Mouse (Mus musculus): ENCODE measurements around the gene Cldn4.
"Not testable (repeated sequence)": the region's sequence is repeated elsewhere in the genome, so short reads cannot be mapped to it uniquely, and the experiment has no call there.

Gene Cldn4

GRCm38 (mm10) chr5:134946857-134947255 is at the start of gene Cldn4:
TSS of gene Cldn4 (minus strand) at chr5:134946934.
- peak; percentile 37 for DNase-seq

DNA sequence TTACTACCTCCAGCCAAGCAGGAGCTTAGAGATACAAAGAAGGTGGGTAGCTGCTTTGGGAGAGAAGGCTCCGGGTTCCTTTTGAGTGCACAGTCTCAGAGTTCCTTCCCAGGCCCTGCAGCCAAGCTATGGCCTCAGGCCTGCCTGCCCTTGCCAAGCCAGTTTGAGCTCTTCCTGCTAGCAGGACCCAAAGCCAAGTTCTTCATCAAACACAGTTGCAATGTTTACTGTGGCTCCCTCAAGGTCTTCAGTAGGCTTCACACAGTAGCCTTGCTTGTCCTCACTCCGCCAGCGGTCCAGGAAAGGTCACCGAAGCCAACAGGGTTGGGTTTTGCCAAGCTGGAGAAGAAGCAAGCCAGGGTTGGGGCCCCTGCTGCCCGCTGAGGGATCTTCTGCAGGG is 45.8 kb upstream of the Cldn4 start:
- DNase-seq: no peak

GRCm38 (mm10) chr5:134989741-134990140 is 43.0 kb upstream of the Cldn4 start:
- no peak for DNase-seq

- no peak for DNase-seq
These were observed 42.4 kb upstream of the Cldn4 start for GRCm38 (mm10) chr5:134989166-134989565.

DNA sequence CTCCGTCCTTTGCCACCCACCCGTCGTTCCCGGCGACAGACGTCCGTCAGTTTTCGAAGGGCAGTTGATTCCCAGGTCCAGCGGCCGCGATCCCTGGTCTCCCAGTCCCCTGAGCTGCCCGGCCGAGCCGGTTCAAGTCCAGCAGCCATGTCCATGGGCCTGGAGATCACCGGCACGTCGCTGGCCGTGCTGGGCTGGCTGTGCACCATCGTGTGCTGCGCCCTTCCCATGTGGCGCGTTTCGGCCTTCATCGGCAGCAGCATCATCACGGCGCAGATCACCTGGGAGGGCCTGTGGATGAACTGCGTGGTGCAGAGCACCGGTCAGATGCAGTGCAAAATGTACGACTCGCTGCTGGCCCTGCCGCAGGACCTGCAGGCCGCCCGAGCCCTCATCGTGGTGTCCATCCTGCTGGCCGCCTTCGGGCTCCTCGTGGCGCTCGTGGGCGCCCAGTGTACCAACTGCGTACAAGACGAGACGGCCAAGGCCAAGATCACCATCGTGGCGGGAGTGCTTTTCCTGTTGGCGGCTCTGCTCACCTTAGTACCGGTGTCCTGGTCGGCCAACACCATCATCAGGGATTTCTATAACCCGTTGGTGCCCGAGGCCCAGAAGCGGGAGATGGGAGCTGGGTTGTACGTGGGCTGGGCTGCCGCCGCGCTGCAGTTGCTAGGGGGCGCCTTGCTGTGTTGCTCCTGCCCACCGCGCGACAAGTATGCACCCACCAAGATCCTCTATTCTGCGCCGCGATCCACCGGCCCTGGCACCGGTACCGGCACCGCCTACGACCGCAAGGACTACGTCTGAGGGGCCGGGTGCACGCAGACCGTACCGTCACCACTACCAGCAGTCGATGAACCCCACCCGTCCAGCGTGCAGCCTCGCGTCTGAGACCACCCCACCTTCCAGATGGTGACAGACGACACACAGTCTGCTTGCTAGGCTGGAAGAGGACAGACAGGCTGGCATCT is 39.8 kb upstream of the Cldn4 start:
- DNase-seq: no peak

GRCm38 (mm10) chr5:134985633-134986297 is 39.0 kb upstream of the Cldn4 start, which contains the start of gene Cldn3:
TSS of gene Cldn3 (plus strand) at chr5:134986214.
- peak; percentile 82 for DNase-seq

DNA sequence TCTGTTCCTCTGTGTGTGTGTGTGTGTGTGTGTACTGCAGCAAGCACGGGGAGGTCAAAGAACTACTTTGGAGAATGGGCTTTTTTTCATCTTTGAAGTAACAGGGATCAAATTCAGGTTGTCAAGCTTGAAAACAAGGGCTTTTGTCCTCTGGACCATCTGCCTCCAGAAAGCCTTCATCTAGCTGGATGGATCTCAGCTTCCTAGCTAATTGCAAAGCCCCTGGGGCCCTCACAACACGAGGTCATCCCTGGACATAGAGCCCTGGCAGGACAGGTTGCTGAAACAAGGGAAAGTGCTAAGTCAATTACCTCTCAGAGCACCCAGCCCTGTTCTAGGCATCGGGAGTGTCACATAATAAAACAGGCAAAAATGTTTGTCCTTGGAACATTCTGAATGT is 37.0 kb upstream of the Cldn4 start:
- DNase-seq: no peak

DNA sequence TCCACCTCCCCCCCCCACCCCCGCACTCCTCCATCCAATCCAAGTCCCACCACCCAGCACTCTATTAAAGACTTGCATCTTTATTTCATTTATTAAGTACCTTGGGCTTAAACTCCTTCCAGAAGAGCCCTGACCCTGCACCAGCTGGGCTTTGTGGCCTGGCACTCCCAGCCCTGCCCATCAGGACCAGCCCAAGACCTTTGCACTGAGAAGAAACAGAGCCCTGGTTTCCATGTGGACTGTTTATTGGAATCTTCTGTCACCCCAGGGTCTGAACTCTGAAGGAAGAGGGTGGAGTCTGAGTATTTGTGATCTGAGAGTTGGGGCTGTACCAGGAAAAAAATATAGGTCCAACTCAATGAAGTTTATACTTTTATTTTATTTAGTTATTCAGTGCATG is 36.4 kb upstream of the Cldn4 start:
- DNase-seq: no peak

- peak; percentile 38 for DNase-seq
These were observed 34.4 kb upstream of the Cldn4 start for GRCm38 (mm10) chr5:134981149-134981548.

- DNase-seq: no peak
These were observed 31.1 kb upstream of the Cldn4 start for GRCm38 (mm10) chr5:134977837-134978236.

- no peak for DNase-seq
These were observed 30.0 kb upstream of the Cldn4 start for GRCm38 (mm10) chr5:134976577-134977250.

- no peak for DNase-seq
These were observed 29.4 kb upstream of the Cldn4 start for GRCm38 (mm10) chr5:134976164-134976563.

- DNase-seq: no peak
These were observed 28.2 kb upstream of the Cldn4 start for GRCm38 (mm10) chr5:134974921-134975320.

DNA sequence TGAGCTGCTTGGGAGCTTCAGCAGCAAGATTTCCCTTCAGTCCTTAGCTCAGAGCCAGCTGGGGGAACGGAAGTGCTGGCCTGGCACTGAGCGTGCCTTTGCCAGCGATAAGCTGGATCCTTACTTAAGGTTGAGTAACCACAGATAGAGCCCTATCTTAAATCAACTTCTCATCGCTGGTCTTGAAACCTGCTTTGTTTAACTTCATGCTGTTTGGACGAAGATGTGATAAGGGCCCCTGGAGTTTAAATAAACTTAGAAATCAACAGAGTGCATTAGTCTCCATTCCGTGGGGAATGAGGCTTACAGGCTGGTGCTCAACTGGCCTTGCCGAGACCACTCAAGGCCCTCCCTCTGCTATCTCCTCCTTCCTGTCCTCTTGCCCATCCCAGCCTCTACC is 27.6 kb upstream of the Cldn4 start:
- DNase-seq: no peak

DNA sequence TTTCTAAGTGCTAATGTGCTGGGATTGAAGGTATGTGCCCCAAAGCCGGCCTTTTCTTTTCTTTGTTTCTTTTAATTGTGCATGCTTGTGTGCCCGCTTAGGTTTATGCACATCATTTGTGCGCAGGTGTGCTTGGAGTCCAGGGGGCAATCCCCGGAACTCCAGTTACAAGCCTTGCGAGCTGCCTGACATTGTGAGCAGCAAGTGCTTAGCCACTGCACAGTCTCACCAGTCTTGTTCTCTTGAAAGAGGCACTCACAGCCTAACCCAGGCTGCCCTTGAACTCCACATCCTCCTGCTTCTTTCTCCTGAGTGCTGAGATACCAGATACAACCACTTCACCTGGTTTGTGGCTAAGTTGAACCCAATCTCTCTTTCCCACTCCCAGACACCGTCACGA is 26.8 kb upstream of the Cldn4 start:
- no peak for DNase-seq

GRCm38 (mm10) chr5:134973081-134973480 is 26.3 kb upstream of the Cldn4 start:
- DNase-seq: no peak

- DNase-seq: no peak
These were observed 23.9 kb upstream of the Cldn4 start for GRCm38 (mm10) chr5:134970671-134971070.

DNA sequence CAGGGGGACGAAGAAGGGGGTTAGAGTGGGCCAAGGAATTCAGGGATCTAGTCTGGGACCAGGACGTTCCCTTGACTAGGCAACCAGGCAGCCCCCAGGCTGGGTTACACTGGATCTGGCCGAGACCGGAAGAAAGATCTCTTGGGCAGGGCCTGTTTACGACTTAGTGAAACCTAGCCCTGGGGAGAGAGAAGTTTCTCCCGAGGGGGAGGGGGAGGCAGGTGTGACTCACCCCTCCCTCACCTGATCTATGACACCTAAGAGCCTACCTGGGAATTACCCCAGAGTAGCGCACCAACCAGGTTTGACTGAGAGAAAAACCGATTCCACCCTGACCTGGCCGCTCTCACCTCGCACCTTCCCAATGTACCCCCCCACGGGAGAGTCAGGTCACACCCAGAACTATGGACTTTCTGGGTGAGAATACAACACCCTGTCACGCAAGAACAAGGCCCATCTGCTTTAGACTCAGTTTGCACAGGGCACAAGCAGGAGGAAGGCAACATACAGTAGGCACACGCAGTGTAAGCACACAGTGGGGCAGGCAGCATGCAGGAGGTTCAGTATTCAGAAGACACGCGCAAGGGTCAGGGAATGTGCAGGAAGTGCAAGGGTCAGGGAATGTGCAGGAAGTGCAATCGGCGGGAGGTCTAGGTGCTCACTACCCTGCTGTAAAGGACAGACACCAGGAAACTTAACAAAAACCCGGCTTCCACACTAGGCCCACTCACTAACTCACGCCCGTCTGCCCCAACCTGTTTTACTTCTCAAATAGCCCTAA is 20.6 kb upstream of the Cldn4 start:
- no peak for DNase-seq

DNA sequence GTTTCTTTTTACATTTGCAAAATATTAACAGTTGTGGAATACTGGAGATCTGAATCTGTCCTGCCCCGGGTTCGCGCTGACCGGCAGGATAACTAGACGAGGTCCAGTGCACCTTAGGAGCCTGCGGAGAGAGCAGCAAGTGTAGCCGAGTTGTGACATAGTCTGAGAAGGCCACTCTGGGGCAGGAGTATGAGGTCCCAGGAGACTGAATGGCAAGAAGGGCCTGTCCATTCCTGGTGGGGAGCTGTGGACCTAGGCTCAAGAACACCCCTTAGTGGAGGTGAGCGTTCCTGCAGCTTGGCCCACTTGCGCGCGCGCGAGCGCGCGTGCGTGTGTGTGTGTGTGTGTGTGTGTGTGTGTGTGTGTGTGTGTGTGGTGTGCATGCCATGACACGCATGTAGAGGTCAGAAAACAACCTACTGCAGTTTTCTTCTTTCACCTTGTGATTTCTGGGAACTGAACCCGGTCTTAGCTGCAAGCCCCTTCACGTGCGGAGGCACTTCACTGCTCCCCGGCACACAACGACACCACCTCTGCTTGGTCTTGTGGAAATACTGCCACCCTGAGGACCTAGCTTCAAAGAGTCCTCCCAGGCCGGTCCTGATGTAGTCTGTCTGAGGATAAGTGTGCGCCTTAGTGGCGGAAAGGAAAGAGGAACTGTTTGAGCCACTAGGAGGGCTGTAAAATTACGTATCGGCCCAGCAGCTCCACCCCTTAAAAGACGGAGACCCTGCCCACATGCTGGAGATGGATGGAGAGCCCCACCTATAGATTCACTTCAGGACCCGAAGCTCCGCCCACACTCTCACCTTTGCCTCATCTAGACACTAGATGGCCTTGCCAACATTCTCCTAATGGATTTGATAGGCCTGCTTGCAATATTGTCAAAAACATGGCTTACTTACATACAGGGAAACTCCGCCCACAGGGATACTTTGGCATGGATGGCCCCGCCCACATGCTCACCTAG is 19.4 kb upstream of the Cldn4 start:
- DNase-seq: peak; percentile 62

DNA sequence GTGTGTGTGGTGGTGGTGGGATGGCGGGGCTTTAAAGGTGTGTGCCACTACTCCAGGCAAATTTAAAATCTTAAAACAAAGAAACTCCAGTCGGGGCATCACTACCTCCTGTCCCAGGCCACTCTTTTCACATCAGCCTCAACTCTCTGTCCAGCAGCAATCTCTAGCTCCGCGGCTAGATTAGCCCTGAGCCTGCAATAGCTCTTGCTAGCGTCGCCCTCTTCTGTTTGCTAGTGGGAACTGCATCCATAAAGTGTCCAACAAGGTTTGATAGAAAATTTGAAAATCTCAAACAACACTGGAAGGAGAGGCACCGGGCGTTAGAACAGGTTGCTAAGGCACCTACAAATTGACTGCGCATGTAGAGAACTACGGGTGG is 18.7 kb upstream of the Cldn4 start:
- peak; percentile 83 for DNase-seq

DNA sequence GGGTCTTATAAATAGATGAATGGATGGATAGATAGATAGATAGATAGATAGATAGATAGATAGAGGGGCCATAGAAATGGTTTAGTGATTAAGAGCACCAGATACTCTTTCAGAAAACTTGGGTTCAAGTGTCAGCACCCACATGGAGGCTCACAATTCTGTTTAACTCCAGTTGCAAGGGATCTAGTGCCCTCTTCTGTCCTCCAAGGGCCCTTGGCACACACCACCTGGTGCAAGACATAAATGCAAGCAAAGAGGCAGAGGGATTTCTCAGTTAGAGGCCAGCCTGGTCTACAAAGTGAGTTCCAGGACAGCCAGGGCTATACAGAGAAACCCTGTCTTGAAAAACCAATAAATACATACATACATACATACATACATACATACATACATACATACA is 17.9 kb upstream of the Cldn4 start:
- DNase-seq: not testable (repeated sequence)

All from kidney, adult 9 months (tissue).